Mouse (Mus musculus): ENCODE measurements around the gene Lrmda.

DNA sequence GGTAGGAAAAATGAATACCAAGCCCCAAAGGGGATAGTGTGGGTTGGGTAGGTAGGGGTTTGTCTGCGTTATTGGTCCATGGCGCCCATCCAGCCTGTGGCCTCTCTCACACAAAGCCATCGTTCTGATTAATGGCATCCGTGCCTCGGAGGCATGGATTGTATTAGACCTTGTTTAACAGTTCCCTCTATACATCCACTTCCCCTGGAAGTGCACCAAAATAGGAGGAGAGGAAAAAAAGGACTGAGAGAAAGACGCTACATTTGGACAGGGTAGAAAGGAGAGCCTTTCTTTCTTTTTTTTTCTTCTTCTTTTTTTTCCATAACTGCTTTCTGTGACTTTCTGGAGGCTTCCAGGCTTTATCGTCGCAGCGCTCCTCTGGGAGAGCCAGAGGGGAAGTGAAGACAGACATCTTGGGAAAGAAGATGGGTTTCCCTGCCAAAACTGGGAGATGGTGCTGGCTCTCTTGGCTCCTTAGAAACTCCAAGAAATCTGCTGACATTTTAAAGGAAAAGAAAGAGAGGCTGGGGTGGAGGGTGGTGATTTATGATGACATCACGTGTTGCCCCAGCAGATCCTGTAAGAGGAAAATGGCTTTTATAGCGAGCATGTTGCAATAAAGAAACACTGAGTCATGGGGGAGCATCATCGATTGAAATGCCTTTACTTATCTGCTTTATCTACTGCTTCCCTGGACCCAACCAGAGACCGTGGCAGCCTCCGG lies 32.6 kb downstream of the Lrmda start:
- no peak for TF ChIP-seq CTCF (IDR thresholded peaks at IDR 0.05; ENCODE audit: low read depth, low read length)
- no peak for TF ChIP-seq POLR2A (IDR thresholded peaks at IDR 0.05; ENCODE audit: borderline replicate concordance, low read depth, low read length)
